Mouse (Mus musculus): Measurements from ENCODE around the gene Il18. TPM values are rescaled to one million over a fixed set of nuclear protein-coding genes. Genes with fewer than 3 reads are reported as not detected.

Gene Il18
- 10.4 and 13.6 TPM in 2 replicates for polyA plus RNA-seq (2016; fragmentation: Nextera tagmentation; extraction: Ambion mirVana)

DNA sequence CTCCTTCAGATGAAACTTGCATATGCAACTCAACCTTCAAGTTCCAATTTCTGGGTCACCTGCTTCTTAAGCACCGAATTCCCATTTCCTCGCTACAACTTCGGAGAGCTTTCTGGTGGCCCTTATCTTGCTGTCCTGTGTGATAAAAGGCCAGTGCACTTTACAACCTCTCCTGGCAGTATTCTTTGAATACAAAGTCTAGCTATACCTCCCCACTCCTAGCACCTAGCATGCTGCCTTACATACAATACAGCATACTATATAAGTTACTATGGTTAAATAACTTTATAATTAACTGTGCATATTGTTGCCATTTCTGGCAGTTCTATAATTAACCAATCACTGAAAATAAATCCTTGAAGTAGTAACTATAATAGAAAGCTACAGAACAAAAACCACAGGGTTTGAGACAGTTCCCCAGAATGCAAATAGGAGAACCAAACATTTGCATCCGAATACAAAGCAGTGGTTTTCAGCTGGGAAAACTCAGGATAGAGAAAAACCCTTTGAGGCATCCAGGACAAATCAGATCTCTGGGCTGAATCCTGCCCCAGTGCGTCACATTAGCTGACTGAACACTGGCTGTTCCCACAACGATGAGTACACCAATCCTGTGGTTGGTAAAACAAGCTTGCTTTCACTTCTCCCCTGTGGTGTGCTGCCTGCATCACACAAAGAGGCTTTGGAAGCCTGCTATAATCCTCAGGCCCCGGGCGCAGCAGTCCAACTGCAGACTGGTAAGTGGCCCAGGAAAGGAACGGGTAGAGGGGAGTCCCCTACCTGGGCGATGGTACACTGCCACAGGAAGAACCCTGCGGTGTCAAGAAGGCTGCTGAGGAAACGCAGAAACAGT, at the start of gene Il18:
Gene Il18, plus strand, starts transcription at position 587 of the 853 bp plus-strand sequence.
- peak; percentile 85 for ATAC-seq (ENCODE audit: low FRiP score, low read depth)
- Histone ChIP-seq H3K4me1 (peaks cover 3% of the 10 kb centered on the region; the same call in 1 of the 2 replicates), H3K27ac (peak within 1 kb of the TSS; percentile 38), H3K4me3 (peak within 1 kb of the TSS; percentile 5; the same call in 1 of the 2 replicates), H3K9ac (0 out of 2 replicates have a peak within 1 kb of the TSS, but pooled peaks have one; percentile 33), H3K36me3 (no peaks in the 10 kb centered on the region), H3K27me3 (replicated peaks) (no peaks in the 10 kb centered on the region), H3K4me2 (replicated peaks) (peak within 1 kb of the TSS; percentile 53), H3K9me3 (no peaks in the 10 kb centered on the region)
- WGBS, result 21% methylated on average over 12 of the region's 12 CpGs

DNA sequence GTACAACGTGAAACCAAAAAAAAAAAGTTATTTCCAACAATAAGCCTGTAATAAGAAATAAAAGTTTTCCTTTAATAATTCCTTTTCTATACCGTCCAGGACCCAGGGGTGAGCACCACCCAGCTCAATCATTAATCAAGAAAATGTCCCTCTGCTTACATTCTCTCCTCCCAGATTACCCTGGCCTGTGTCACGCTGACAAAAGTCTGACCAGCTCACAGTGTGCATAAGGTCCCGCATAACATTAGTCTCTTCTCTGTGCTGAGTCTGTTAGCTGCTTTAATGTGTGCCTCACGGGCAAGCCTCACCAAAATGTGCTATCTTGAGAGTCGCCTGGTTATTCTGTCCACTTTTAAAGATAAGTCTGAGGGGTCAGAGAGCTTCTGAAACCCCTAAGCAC, 49.2 kb upstream of the Il18 start:
- H3K36me3 ChIP-seq, result no peaks in the 10 kb centered on the region
- no peaks in the 10 kb centered on the region for H3K9me3 ChIP-seq
- ATAC-seq (ENCODE audit: low FRiP score, low read depth), result no peak
- no peak overlapping the region for H3K4me3 ChIP-seq
- H3K4me1 ChIP-seq, result 0 out of 2 replicates have a peak, but pooled peaks cover 4% of the 10 kb centered on the region
- H3K27ac ChIP-seq, result no peak overlapping the region
- H3K27me3 ChIP-seq (replicated peaks), result no peaks in the 10 kb centered on the region
- no peak overlapping the region for H3K9ac ChIP-seq
- no peak overlapping the region for H3K4me2 ChIP-seq (replicated peaks)
- 50% methylated on average over 6 of the region's 6 CpGs for WGBS

DNA sequence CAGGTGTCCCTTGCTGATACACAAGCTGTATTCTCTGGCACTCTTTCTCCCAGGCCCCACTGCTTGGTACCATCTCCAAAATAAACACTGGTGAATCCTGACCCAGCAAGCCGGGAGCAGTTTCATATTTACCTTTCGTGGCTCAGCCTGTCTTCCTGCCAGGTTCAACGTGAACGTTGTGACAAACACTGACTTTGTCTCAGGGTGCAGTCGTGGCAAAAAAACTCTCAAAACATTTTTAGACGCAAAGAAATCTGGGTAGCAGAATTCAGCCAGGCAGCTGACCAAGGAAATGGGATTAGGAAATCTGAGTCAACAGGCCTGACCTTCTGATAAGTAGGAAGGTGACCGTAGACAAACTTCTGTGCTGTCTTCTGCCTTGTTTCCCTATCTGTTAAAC, 47.1 kb upstream of the Il18 start:
- no peaks in the 10 kb centered on the region for H3K9me3 ChIP-seq
- H3K9ac ChIP-seq, result no peak overlapping the region
- 87% methylated on average over 7 of the region's 7 CpGs for WGBS
- ATAC-seq (ENCODE audit: low FRiP score, low read depth), result no peak
- H3K36me3 ChIP-seq, result no peaks in the 10 kb centered on the region
- H3K27me3 ChIP-seq (replicated peaks), result no peaks in the 10 kb centered on the region
- no peak overlapping the region for H3K27ac ChIP-seq
- H3K4me3 ChIP-seq, result no peak overlapping the region
- H3K4me1 ChIP-seq, result 0 out of 2 replicates have a peak, but pooled peaks cover 4% of the 10 kb centered on the region
- H3K4me2 ChIP-seq (replicated peaks), result no peak overlapping the region

DNA sequence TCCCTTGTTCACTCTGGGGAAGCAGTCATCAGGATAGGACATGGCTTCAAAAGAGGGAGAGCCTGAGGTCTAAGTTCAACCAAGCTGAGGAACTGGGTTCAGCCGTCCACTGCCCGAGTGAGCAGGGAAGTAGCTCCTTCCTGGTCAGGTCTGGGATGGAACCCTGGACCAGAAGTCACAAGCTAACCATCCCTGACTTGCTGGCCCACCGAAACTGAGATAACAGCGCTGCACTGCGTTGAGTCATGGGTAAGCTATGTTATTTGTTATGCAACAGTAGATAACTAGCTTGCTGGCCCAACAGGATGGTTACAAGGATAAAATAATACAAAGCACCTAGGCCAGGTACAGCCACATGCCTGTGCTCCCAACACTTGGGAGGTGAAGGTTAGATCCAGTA, 39.2 kb upstream of the Il18 start:
- 83% methylated on average over 5 of the region's 5 CpGs for WGBS

DNA sequence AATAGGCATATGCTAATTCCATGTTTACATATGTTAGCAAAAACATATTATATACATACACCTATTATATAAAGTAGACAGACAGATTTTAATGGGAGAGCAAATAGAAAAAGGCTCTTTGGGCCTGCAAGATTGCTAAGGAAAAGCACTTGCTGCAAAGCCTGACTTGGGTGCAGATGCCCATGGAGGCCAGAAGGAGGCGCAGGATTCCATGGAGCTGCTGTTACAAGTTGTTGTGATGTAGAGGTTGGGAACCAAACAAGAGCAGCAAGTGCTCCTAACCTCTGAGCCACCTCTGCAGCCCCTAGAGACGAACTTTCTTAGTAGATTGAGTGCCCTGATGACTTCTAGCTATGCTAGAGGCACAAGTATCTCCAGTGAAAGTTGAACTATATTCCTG, 35.8 kb upstream of the Il18 start:
- no peak for ATAC-seq (ENCODE audit: low FRiP score, low read depth)
- no peak overlapping the region for H3K4me3 ChIP-seq
- H3K9me3 ChIP-seq, result no peaks in the 10 kb centered on the region
- no peaks in the 10 kb centered on the region for H3K27me3 ChIP-seq (replicated peaks)
- no peak overlapping the region for H3K9ac ChIP-seq
- H3K36me3 ChIP-seq, result no peaks in the 10 kb centered on the region
- H3K27ac ChIP-seq, result no peak overlapping the region
- 16% methylated on average over 2 of the region's 2 CpGs for WGBS
- H3K4me1 ChIP-seq, result no peaks in the 10 kb centered on the region
- H3K4me2 ChIP-seq (replicated peaks), result no peak overlapping the region

More for the DNA sequence above, 39.2 kb upstream of the Il18 start:
- no peak overlapping the region for H3K4me3 ChIP-seq
- no peak overlapping the region for H3K4me2 ChIP-seq (replicated peaks)
- H3K27ac ChIP-seq, result no peak overlapping the region
- H3K9ac ChIP-seq, result no peak overlapping the region
- H3K9me3 ChIP-seq, result no peaks in the 10 kb centered on the region
- no peaks in the 10 kb centered on the region for H3K4me1 ChIP-seq
- ATAC-seq (ENCODE audit: low FRiP score, low read depth), result no peak
- H3K27me3 ChIP-seq (replicated peaks), result no peaks in the 10 kb centered on the region
- H3K36me3 ChIP-seq, result no peaks in the 10 kb centered on the region

DNA sequence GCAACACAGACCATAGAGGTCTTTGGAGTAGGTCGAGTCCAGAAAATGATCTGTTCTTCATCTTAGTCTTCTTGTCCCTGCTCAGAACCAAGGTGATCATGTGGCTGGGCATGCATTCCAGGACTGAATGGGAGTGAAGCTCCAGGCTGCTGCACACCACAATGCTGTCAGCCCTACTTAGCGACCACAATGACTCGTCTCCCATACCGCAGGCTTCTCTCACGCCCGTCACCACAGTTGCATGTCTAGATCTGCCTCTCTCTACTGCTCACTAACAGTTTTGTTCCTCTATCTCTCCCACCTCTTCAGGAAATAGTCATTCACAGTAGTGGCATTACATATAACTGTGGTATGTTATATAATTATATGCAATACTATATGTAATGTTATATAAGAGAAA, 33.9 kb upstream of the Il18 start:
- WGBS, result 87% methylated on average over 6 of the region's 6 CpGs
- H3K4me1 ChIP-seq, result no peaks in the 10 kb centered on the region
- no peak overlapping the region for H3K4me3 ChIP-seq
- ATAC-seq (ENCODE audit: low FRiP score, low read depth), result no peak
- no peak overlapping the region for H3K4me2 ChIP-seq (replicated peaks)
- H3K9ac ChIP-seq, result no peak overlapping the region
- no peak overlapping the region for H3K27ac ChIP-seq
- H3K27me3 ChIP-seq (replicated peaks), result no peaks in the 10 kb centered on the region
- H3K36me3 ChIP-seq, result peaks cover 6% of the 10 kb centered on the region
- no peaks in the 10 kb centered on the region for H3K9me3 ChIP-seq

DNA sequence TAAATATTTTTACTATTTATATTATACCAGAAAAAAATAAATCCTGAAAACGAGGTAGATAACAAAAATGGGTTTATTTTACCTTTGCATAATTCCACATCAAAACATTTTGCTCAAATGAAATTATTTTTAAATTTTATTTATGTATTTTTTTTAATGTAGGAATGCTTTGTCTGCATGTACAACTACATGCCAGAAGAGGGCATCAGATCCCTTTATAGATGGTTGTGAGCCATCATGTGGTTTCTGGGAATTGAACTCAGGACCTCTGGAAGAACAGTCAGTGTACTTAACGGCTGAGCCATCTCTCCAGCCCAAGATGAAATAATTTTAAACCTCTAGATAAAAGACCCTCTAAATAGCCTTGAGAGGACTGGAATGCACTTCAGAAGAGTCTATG, 33.1 kb upstream of the Il18 start:
- Histone ChIP-seq H3K9me3 (no peaks in the 10 kb centered on the region), H3K4me1 (no peaks in the 10 kb centered on the region), H3K4me3 (no peak overlapping the region), H3K9ac (no peak overlapping the region), H3K36me3 (peaks cover 6% of the 10 kb centered on the region), H3K27ac (no peak overlapping the region), H3K4me2 (replicated peaks) (no peak overlapping the region), H3K27me3 (replicated peaks) (no peaks in the 10 kb centered on the region)
- ATAC-seq (ENCODE audit: low FRiP score, low read depth), result no peak
- 65% methylated on average over 2 of the region's 2 CpGs for WGBS

DNA sequence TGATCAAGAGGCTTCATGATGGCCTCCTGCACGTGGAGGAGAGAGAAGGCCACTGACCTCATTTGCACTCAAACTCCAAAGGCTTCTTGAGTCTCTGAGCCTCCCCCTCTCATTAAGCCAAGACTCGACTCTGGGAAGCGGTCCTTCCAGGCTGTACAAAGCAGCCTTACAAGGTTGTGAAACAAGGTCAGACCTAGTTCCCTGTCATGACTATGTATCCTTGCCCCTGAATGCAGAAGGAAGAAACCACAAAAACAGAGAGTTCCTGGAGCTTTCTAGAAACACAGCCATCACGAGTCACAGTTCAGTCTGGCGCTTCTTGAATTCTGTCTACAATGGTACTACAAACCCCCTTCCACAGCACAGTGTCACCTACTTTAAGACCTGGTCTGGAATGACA, 32.1 kb upstream of the Il18 start:
- Histone ChIP-seq H3K27ac (no peak overlapping the region), H3K9me3 (no peaks in the 10 kb centered on the region), H3K4me3 (no peak overlapping the region), H3K27me3 (replicated peaks) (no peaks in the 10 kb centered on the region), H3K9ac (no peak overlapping the region), H3K4me1 (peaks cover 4% of the 10 kb centered on the region), H3K4me2 (replicated peaks) (no peak overlapping the region), H3K36me3 (peaks cover 6% of the 10 kb centered on the region)
- ATAC-seq (ENCODE audit: low FRiP score, low read depth), result no peak
- 87% methylated on average over 5 of the region's 5 CpGs for WGBS

DNA sequence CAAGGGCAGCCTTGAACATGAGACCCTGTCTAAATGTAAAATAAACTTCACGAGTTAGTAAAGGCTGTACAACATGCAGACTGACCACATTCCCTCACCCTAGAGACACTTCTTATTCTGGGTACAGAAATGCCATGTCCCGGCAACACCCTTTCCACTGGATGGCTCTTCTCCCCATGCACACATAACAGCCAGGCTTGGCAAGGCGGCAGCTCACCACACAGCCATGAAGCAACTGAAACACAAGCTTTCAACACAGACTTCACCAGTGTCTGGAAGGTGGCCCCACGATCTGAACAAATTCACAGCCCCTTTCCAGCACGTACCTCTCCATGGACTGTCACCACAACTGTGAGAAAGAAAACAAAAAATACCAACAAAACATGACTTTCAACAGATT, 29.7 kb upstream of the Il18 start:
- no peak overlapping the region for H3K4me2 ChIP-seq (replicated peaks)
- H3K27me3 ChIP-seq (replicated peaks), result no peaks in the 10 kb centered on the region
- no peak for ATAC-seq (ENCODE audit: low FRiP score, low read depth)
- H3K36me3 ChIP-seq, result peaks cover 6% of the 10 kb centered on the region
- WGBS, result 95% methylated on average over 5 of the region's 5 CpGs
- H3K27ac ChIP-seq, result no peak overlapping the region
- no peak overlapping the region for H3K9ac ChIP-seq
- no peak overlapping the region for H3K4me3 ChIP-seq
- no peaks in the 10 kb centered on the region for H3K9me3 ChIP-seq
- peaks cover 10% of the 10 kb centered on the region for H3K4me1 ChIP-seq

DNA sequence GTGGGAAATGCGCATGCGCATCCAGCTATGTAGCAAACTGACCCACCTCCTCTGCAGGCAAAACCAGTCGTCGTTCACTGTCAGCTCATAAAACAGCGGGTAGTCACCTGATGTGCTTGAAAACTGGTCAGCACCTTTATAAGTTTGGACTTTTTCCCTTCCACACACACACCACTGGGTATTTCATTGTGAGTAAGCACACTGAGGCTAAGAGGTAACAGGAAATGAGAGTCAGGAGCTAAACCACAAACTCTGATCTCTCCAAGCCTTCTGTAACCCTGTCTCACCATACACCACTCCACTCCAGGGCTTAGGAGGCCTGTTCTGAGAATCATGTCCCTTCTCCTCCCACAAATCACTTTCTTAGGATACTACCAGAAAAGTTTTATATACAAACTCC, 29.0 kb upstream of the Il18 start:
- H3K4me2 ChIP-seq (replicated peaks), result no peak overlapping the region
- H3K4me1 ChIP-seq, result peaks cover 10% of the 10 kb centered on the region
- peaks cover 6% of the 10 kb centered on the region for H3K36me3 ChIP-seq
- H3K27ac ChIP-seq, result no peak overlapping the region
- no peaks in the 10 kb centered on the region for H3K9me3 ChIP-seq
- 84% methylated on average over 5 of the region's 5 CpGs for WGBS
- ATAC-seq (ENCODE audit: low FRiP score, low read depth), result no peak
- no peaks in the 10 kb centered on the region for H3K27me3 ChIP-seq (replicated peaks)
- no peak overlapping the region for H3K4me3 ChIP-seq
- H3K9ac ChIP-seq, result no peak overlapping the region

DNA sequence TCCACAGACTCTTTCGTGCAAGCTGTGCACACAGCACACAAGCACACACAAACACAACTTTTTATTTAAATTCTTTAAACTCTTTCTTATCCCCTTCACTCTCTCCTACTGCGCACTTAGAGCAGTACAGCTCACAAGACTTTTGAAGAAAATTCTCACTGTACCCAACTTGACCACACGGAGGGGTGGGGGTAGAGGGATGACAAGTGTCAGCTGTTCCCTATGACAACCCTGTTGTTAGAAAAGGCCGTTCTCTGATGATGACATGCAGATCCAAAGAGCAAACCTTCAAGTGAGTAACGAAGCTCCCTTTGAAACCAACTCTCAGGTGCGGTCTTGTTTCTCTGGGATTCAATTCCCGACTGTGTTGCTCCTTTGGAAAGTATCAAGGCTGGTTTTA, 26.8 kb upstream of the Il18 start:
- peak; percentile 23; the same call in 1 of the 2 replicates for ATAC-seq (ENCODE audit: low FRiP score, low read depth)
- Histone ChIP-seq H3K27me3 (replicated peaks) (no peaks in the 10 kb centered on the region), H3K27ac (no peak overlapping the region), H3K9me3 (no peaks in the 10 kb centered on the region), H3K9ac (peak overlapping the region; percentile 71; the same call in 1 of the 2 replicates), H3K4me1 (peaks cover 10% of the 10 kb centered on the region), H3K4me2 (replicated peaks) (peak overlapping the region; percentile 62), H3K4me3 (peak overlapping the region; percentile 82), H3K36me3 (peaks cover 6% of the 10 kb centered on the region)
- 55% methylated on average over 7 of the region's 7 CpGs for WGBS

DNA sequence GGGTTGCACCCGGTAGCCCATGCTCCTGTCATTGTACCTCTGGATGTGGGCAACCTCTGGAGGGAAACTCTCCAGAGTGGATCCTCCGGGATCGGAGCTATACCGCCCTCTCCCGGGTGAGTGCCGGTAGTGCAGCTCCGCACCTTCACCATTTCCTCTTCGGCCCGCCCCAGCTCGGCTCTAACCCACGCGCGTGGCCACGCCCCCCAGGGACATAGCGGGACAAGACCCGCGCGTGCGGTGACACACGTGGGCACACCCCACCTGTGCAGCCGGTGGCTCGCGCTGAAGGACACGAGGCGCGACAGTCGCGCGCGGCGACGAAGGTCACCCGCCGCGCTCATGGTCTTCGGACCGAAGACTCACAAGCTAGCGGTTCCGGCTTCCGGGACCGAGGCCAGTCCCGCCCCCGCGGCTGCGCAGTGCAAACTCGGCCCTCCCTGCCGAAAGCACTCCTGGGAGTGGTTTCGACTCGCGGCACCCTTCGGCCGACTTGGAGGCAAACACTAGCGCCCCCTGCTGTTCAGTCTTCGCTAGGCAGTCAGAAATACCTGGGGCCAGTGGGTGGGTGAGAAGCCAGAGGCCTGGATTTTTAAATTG, 26.2 kb upstream of the Il18 start, which contains the start of gene Pts:
Gene Pts, minus strand, starts transcription at position 432 of the 600 bp plus-strand sequence.
- Histone ChIP-seq H3K9ac (peak within 1 kb of the TSS; percentile 71), H3K4me2 (replicated peaks) (peak within 1 kb of the TSS; percentile 62), H3K36me3 (peaks cover 6% of the 10 kb centered on the region), H3K4me3 (peak within 1 kb of the TSS; percentile 82), H3K27me3 (replicated peaks) (no peaks in the 10 kb centered on the region), H3K9me3 (no peaks in the 10 kb centered on the region), H3K4me1 (peaks cover 10% of the 10 kb centered on the region), H3K27ac (peak within 1 kb of the TSS; percentile 37; the same call in 1 of the 2 replicates)
- under 1% methylated on average over 54 of the region's 54 CpGs for WGBS
- peak; percentile 98 for ATAC-seq (ENCODE audit: low FRiP score, low read depth)
